Mouse (Mus musculus) macrophage (primary cell): ENCODE data around the gene Ttll13. TPM values are rescaled to one million over a fixed set of nuclear protein-coding genes. Genes with fewer than 3 reads are reported as not detected.

ENCODE experiments used
- H3K27ac ChIP-seq: fragments of 350-480 bp; formaldehyde crosslinking; 2 replicates; pipeline ENCODE4 v1.9.0; 2021
- H3K36me3 ChIP-seq: fragments of 350-480 bp; formaldehyde crosslinking; 2 replicates; pipeline ENCODE4 v1.9.0; 2021; ENCODE audit errors: inconsistent target
- H3K4me3 ChIP-seq: fragments of 350-480 bp; formaldehyde crosslinking; 2 replicates; pipeline ENCODE4 v1.9.0; 2021; ENCODE audit errors: inconsistent target
- H3K79me2 ChIP-seq: fragments of 350-480 bp; formaldehyde crosslinking; 2 replicates; pipeline ENCODE4 v1.9.0; 2021; ENCODE audit errors: inconsistent target
- WGBS: methylation state at CpG from one replicate; pipeline ENCODE4 v1.1.7; 2026; ENCODE audit warnings: inconsistent platforms; ENCODE audit not compliant: missing documents; 5-methylcytosine and 5-hydroxymethylcytosine counted together
- polyA plus RNA-seq: library from polyadenylated mRNA; stranded (reverse); fragments of 250-400 nt; gene quantifications from 3 replicates; pipeline ENCODE4 v1.2.4, GENCODE M21; 2018; ENCODE audit warnings: inconsistent platforms

Gene Ttll13
- polyA plus RNA-seq, 1 experiment from 2014 or later = 0.06 TPM

DNA sequence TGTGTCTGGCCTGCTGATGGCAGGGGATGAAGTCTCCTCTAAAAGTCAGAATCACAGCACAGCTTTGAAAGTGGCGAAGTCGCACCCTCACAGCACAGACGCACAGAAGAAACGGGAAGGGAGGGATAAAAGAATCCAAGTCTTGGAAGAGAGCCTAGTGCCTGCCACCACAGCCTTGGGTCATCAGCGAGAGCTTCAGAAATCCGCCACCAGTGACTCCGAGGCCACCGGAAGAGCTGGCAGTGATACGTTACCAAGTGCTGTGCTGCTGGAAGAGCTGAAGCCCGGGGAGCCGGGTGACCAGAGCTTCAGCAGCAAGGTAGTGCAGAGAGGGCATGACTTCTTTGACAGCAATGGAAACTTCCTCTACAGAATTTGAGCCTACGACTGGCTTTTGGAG lies 18.4 kb downstream of the Ttll13 start:
- 96% methylated on average over 12 of the region's 12 CpGs for WGBS
- Histone ChIP-seq H3K27ac (no peak overlapping the region), H3K4me3 (no peak overlapping the region), H3K79me2 (peaks cover 29% of the 10 kb centered on the region), H3K36me3 (peaks cover 24% of the 10 kb centered on the region; the same call in 1 of the 2 replicates)

DNA sequence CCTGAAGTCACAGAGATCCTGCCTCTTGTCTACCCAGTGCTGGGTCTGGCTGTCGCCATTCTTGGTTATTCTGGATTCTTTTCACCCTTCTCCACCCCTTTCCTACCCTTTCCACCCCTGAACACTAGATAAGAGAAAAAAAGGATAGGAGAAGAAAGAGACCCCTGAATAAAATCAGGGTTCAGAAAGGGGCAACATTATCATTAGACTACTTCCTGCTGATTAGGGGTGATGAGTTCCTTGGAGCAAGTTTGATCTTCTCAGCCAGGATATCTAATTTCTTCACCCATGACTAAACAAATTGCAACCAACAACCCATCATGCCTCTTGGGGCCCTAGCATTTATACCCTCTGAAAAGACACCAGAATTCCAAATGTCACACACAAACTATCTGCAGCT lies 21.6 kb downstream of the Ttll13 start:
- peaks cover 36% of the 10 kb centered on the region for H3K79me2 ChIP-seq
- no peak overlapping the region for H3K4me3 ChIP-seq
- H3K27ac ChIP-seq = no peak overlapping the region
- WGBS = 83% methylated on average over 1 of the region's 1 CpGs
- H3K36me3 ChIP-seq = peaks cover 24% of the 10 kb centered on the region; the same call in 1 of the 2 replicates

DNA sequence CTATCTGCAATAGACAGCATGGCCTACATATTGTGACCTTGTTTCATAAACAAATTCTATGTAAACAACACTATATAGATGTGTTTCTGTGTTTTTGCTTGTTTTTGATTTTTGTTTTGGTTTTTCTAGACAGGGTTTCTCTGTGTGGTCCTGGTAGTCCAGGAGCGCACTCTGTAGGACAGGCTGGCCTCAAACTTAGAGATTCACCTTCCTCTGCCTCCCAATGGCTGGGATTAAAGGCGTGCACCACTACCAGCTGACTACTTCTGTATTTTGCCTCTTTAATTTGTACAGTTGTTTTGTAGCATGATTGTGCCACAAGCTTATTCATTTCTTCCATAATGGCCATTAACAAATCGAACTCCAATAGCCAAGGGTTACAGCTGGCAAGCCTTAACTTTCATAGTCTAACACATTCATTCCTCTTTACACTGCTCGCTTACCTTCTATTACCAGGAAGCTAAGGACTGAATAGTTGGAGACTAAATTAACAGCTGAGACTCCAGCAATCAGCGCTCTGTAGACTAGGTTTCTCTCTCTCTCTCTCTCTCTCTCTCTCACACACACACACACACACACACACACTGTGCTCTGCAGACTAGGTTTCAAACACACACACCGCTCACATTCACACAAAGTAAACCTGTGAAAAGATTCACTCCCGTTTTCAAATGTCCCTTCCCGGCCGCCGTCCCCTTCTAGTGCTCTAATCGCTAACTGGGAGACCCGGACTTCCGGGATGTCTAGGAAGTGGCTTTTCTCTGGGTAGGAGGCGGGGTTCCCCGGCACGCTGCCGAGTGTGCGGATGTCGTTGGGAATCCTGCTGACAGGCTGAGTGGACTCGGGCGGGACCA lies 22.9 kb downstream of the Ttll13 start, which contains the start of gene Vps33b:
TSS of gene Vps33b (plus strand) at position 753 of the 854 bp plus-strand sequence.
- Histone ChIP-seq H3K79me2 (peaks cover 25% of the 10 kb centered on the region), H3K27ac (peak within 1 kb of the TSS; percentile 66), H3K4me3 (peak within 1 kb of the TSS; percentile 95), H3K36me3 (peaks cover 33% of the 10 kb centered on the region)
- 2% methylated on average over 21 of the region's 21 CpGs for WGBS

DNA sequence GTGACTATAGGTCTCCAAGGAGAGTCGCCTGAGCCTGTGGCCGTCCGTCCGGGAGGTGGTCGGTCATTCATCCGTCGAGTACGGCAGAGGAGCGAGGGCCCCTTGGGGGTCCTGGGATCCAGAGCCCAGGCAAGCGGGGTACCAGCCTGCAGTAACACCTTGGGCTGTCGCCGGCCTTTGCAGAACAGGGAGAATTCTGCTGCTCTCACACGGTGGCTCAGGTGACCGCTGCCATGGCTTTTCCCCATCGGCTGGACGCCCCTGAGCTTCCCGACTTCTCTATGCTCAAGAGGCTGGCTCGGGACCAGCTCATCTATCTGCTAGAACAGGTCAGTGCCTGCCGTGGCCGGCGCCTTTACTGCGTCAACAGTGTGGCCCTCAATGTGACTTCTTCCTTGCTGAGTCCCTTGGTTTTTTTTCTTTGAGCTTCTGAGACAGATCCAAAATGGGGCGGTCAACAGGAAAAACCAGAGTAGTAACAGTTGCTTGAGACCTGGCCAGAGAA lies 23.6 kb downstream of the Ttll13 start:
- WGBS = 0% methylated on average over 23 of the region's 23 CpGs
- peaks cover 33% of the 10 kb centered on the region for H3K36me3 ChIP-seq
- H3K79me2 ChIP-seq = peaks cover 25% of the 10 kb centered on the region
- H3K4me3 ChIP-seq = peak overlapping the region; percentile 95
- peak overlapping the region; percentile 66 for H3K27ac ChIP-seq

DNA sequence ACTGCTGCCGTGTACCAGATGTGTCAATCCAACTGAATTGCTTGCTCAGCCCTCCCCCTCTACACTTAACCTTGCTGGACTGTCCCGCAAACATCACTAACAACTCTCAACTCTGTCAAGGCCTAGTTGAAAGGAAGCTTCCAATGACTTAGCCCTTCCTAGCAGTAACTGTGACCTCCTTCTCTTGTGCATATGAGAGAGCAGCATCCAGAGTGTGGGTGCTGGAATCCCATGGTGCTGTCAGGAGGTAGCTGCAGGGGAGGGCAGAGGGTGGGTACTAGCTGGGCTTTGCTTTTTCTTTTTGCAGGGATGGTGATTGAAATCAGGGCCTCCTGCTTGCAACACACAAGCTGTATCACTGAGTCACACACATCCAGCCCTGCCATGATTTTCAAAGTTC lies 27.3 kb downstream of the Ttll13 start:
- no peak overlapping the region for H3K27ac ChIP-seq
- H3K36me3 ChIP-seq = peaks cover 47% of the 10 kb centered on the region
- WGBS = 87% methylated on average over 2 of the region's 2 CpGs
- H3K4me3 ChIP-seq = no peak overlapping the region
- H3K79me2 ChIP-seq = peaks cover 25% of the 10 kb centered on the region

DNA sequence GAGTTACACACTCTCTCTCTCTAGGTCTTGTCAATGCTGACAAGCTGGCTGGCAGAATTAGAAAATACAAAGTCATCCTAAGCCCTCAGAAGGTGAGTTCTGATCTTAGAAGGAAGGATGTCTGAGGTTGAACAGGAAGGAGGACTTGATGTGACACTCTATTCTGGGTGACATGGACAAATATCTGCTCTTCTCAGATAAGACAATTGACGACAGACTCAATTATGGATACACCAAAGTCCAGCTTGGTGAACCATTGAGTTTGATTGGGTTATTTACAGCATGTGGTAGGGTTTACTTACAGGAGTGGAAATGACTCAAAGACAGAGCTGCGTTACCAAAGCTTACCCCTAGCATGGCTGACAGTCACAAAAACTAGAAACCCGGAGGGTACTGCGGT lies 30.2 kb downstream of the Ttll13 start:
- Histone ChIP-seq H3K4me3 (no peak overlapping the region), H3K36me3 (peaks cover 65% of the 10 kb centered on the region), H3K79me2 (peaks cover 6% of the 10 kb centered on the region; the same call in 1 of the 2 replicates), H3K27ac (no peak overlapping the region)
- WGBS = 89% methylated on average over 4 of the region's 4 CpGs

DNA sequence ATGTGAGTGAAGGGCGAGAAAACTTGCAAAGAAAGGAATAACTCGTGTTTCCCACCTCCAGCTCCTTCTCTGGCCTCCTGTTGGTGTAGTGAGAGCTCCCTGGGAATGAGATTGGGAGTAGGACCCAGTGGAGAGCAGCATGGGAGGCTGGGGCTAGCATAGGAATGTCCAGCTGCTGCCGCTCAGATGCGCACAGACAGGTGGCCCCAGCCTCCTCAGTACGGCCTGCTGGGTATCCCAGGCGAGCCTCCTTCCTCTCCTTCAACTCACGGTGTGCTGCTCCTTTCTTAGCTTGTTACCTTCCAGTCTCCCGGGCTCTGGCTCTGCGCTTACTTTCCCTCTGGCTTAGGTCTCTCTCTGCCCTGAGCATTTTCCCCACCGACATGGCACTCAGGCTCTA lies 33.9 kb downstream of the Ttll13 start:
- no peak overlapping the region for H3K4me3 ChIP-seq
- no peaks in the 10 kb centered on the region for H3K79me2 ChIP-seq
- peaks cover 77% of the 10 kb centered on the region for H3K36me3 ChIP-seq
- no peak overlapping the region for H3K27ac ChIP-seq
- 97% methylated on average over 8 of the region's 10 CpGs for WGBS

DNA sequence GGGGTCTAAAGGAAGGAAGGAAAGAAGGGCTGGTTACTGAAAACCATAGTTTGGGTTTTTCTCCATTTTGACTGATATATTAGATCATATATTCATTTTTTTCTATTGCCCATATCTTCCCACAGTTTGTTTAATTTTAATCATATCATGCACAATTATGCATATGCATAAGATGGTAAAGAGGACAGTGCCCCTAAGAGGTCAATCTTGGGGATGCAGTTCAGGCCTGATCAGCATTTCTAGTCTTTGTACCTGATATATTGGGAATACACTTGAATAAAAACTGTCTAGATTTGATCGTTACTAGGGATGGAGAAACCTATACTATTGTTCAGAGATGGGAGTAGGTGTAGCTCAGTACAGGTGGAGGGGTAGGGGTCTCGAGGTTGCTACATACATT lies 34.8 kb downstream of the Ttll13 start:
- Histone ChIP-seq H3K4me3 (no peak overlapping the region), H3K27ac (no peak overlapping the region), H3K36me3 (peaks cover 79% of the 10 kb centered on the region), H3K79me2 (no peaks in the 10 kb centered on the region)
- 94% methylated on average over 2 of the region's 2 CpGs for WGBS

DNA sequence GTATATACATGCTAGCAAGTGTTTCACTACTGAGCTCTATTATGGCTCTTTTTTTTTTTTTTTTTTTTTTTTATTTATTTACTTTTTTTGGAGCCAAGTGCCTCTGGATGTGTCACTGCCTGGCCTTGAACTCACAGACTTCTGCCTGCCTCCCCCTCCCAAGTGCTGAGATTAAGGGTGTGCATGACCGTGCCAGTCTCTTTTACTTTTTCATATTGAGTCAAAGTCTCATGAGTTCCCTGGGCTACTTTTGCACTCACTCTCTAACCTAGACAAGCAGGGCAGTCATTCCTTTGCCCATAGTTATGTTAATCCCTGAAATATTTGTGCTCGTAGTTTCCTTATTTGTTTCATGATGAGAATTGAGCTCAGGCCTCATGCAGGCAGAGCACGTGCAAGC lies 35.5 kb downstream of the Ttll13 start:
- Histone ChIP-seq H3K27ac (no peak overlapping the region), H3K36me3 (peaks cover 79% of the 10 kb centered on the region), H3K79me2 (no peaks in the 10 kb centered on the region), H3K4me3 (no peak overlapping the region)
- 94% methylated on average over 3 of the region's 3 CpGs for WGBS

DNA sequence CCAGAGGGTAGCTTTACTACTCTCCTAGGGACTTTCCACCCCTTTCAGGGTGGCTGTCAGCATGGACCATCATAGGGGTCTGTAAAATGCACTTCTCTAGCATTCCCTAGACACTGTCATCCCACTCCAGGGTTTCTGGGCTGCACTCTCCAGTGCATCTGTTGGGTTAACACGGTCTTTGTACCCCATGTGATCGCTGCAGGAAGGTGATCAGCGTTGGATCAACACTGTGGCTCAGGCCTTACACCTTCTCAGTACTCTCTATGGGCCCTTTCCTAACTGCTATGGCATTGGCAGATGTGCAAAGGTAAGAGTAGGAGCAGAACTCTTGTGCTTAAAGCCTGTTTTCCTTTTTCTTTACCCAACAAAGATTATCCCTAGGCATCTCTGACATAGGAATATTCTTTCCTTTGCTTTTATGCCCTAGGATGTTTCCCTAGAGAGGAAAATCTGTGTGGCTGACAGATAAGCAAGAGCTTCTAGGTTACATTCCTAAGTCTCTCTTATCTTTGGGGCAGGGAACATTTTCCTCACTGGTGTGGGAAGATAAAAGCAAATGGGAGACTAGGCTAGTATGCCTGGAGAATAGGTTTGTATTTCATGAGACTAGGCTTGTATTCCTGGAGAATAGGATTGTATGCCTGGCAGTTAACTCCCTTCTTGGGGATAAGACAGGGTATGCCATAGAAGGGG lies 37.2 kb downstream of the Ttll13 start:
- no peak overlapping the region for H3K4me3 ChIP-seq
- H3K27ac ChIP-seq = no peak overlapping the region
- H3K79me2 ChIP-seq = no peaks in the 10 kb centered on the region
- peaks cover 83% of the 10 kb centered on the region for H3K36me3 ChIP-seq
- 96% methylated on average over 3 of the region's 3 CpGs for WGBS

DNA sequence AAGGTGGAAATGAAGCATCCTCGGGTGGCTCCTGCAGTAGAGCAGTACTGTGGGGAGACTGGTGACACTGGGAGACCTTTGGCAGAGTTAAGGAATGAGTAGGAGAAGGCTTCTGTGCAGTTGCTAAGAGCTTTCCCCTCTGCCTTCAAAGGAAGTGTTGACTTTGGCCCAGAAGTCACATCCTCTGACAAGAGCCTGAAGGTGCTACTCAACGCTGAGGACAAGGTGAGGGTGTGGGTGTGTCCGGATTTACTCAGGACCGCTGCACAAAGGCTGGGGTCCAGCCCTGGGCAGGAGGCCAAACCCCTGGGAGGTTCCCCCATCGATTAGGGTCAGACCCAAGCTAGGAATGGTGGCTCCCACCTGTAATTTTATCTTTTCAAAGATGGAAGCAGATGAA lies 38.2 kb downstream of the Ttll13 start:
- no peak overlapping the region for H3K27ac ChIP-seq
- H3K4me3 ChIP-seq = no peak overlapping the region
- no peaks in the 10 kb centered on the region for H3K79me2 ChIP-seq
- peaks cover 74% of the 10 kb centered on the region for H3K36me3 ChIP-seq
- WGBS = 98% methylated on average over 5 of the region's 5 CpGs

DNA sequence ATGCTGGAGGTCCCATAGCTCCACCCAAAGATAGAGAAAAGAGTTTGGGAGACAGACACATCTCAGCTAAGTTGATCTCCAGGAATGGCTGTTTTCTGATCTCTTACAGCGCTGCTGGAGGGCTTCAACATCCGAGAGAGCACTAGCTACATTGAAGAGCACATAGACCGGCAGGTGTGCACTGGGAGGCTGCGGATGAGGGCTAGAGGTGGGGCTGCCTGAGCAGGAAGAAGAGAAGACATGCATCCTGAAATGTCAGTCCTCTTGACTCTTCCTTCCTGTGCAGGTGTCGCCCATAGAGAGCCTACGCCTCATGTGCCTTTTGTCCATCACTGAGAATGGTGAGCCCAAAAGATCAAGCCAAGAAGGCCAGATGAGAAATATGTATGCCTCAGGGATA lies 39.5 kb downstream of the Ttll13 start:
- H3K4me3 ChIP-seq = no peak overlapping the region
- H3K79me2 ChIP-seq = no peaks in the 10 kb centered on the region
- H3K36me3 ChIP-seq = peaks cover 73% of the 10 kb centered on the region
- no peak overlapping the region for H3K27ac ChIP-seq
- WGBS = 96% methylated on average over 6 of the region's 6 CpGs

DNA sequence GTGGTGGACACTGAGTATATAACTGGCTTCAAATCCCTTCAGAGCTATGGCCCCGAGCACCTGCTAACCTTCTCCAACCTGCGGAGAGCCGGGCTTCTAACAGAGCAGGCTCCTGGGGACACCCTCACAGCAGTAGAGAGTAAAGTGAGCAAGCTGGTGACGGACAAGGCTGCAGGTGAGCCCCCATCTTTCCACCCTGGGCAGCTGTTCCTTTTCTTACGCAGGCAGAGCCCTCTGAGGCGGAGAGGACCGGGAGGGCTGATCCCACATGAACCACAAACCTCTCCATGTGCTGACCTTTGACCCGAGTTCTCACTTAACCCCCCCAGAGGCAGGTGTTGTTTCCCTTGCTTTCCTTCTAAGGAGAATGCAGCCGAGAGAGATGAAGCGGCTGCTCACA lies 41.6 kb downstream of the Ttll13 start:
- Histone ChIP-seq H3K27ac (no peak overlapping the region), H3K36me3 (peaks cover 66% of the 10 kb centered on the region), H3K79me2 (no peaks in the 10 kb centered on the region), H3K4me3 (no peak overlapping the region)
- WGBS = 95% methylated on average over 10 of the region's 10 CpGs

DNA sequence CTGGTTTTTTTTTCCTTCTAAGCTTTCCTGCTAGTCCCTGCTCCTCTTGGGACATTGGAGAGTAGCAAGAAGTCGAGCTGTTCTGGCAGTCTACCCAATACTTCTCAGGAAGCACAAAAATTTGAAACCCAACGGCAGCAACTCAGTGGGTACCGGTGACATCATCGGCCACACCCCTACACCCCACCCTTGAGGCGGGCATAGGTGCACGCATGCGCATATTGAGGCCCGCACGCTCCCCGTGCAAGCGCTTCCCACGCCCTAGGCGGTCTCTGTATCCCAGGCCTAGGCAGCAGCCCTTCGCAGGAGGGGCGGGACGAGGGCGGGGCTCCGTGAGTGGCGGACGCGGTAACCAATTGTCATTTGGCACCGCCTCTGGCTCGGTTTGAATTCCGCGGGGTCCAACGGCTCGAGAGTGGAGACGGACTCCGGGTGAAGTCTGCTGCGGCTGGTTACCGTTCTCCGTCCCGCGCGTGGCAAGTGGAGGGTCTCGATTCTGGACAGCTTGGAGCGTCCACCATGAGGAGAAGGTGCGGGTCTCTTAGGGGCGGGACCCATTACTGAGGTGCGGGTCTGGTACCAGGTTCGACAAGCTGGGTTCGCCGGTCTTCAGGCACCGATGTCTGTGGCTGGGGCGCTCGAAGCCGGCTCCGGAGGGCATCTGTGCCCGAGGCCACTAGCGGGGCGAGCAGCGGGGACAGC lies 48.0 kb downstream of the Ttll13 start, which contains the start of gene Prc1:
TSS of gene Prc1 (plus strand) at position 389 of the 702 bp plus-strand sequence.
- H3K27ac ChIP-seq = peak within 1 kb of the TSS; percentile 56
- under 1% methylated on average over 51 of the region's 52 CpGs for WGBS

More for the DNA sequence above, 48.0 kb downstream of the Ttll13 start, which contains the start of gene Prc1:
- peaks cover 42% of the 10 kb centered on the region for H3K79me2 ChIP-seq
- peak within 1 kb of the TSS; percentile 59 for H3K4me3 ChIP-seq
- peaks cover 12% of the 10 kb centered on the region; the same call in 1 of the 2 replicates for H3K36me3 ChIP-seq
